Mouse (Mus musculus) common myeloid progenitor, adult 5-6 weeks (primary cell): Measurements from ENCODE around the gene Rasd1. TPM values are rescaled to one million over a fixed set of nuclear protein-coding genes. Genes with fewer than 3 reads are reported as not detected.

Experiments used
- ATAC-seq: replicated peaks from 2 replicates; pipeline ENCODE4 v1.8.0; 2016; ENCODE audit warnings: low read depth, mild to moderate bottlenecking, moderate TSS enrichment, inconsistent platforms; ENCODE audit not compliant: poor library complexity, severe bottlenecking
- total RNA-seq: library from RNA; stranded (forward); fragments of 200-1000, 187-1606 nt; gene quantifications from 2 replicates; pipeline ENCODE4 v1.2.3, GENCODE M21; 2017

The Rasd1 gene
- total RNA-seq: 0.91 and 1.2 TPM in 2 replicates

GRCm38 (mm10) chr11:59964818-59965217 is at the start of gene Rasd1:
Gene Rasd1 (minus strand): TSS chr11:59964944.
- ATAC-seq: peak; percentile 82

- no peak for ATAC-seq
These were observed 46.8 kb upstream of the Rasd1 start for GRCm38 (mm10) chr11:60011516-60011915.

- no peak for ATAC-seq
These were observed 44.7 kb upstream of the Rasd1 start for GRCm38 (mm10) chr11:60009451-60009850.

GRCm38 (mm10) chr11:60005866-60006265 is 41.1 kb upstream of the Rasd1 start:
- ATAC-seq: no peak

GRCm38 (mm10) chr11:60004716-60005115 is 40.0 kb upstream of the Rasd1 start:
- no peak for ATAC-seq

DNA sequence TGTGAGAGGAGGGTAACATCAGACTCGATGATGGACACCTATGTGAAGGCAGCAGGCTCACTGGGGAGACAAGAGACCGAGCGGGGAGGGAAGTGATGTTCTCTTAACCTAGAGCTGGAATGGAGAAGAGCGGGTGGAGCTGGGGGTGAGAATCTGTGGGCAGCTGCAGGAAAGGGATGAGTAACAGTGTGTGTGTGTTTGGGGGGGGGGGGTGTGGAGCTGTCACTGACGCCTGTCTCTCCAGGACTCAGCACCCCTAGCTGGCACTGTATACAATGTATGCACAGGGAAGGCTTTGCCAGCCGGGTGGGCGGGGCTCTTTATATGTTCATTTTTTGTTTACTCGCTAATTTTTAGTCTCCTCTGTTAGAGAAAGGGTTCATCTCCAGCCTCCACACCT is 39.1 kb upstream of the Rasd1 start:
- no peak for ATAC-seq

DNA sequence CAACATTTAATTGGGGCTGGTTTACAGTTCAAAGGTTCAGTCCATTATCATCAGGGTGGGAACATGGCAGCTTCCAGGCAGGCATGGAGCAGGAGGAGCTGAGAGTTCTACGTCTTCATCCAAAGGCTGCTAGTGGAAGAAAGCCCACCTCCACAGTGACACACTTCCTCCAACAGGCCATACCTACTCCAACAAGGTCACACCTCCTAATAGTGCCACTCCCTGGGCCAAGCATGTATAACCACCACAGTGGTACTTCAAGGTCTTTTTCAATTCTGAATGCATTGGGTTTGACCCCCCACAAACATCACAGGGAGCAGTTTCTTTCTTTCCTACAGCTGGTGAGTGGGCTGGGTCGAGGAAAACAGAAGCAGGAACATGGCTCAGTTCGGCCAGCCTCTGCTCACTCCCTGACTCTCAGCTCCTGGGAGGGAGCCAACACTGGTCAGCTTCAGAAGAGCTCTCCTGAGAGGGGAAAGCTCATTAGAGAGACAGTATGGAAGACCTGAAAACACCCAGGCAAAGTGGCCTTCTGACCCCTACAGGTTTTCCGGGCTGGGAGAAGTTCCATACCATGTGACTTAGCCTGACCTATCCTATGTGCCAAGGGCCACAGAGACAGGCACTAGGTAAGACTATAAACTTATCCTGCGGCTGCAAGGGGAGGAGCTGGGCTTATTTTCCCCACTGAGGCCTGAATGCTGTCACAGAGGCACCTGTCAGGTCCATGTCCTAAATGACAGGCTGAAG is 36.7 kb upstream of the Rasd1 start:
- no peak for ATAC-seq

DNA sequence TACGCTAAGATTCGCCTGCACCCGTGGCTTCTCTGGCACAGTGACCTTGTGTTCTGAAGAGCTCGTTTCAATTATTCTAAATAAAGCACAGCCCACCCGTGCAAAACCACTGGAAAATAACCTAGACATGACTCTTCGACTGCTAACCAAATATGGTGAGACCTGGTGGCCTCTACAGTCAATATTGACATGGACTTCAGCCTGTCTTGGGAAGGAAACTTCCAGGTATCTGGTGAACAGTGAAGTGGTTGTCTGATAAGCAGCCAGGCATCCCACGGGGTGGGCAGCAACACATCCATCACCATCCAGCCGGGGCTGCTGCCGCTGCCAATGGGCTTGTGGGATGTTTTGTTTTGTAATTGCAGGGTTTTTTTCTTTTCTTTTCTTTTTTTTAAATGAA is 29.6 kb upstream of the Rasd1 start:
- no peak for ATAC-seq

DNA sequence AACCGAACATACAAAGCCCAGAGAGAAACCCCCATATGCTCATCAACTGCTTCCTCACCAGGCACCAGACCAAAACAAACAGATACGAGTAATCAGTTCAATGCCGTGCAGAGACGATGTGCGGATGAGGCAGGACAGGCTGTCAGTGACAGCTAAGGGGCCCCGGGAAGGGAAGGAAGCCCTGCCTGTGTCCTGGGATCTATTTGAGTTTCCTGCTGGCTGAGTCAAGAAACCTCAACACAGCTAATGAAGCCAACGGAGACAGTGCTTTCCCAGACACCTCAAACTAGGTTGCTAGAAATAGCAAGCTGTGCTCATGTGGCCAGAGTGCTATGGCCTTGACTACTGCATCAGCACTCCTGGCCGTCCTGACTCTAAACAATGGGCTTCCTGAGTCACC is 26.6 kb upstream of the Rasd1 start:
- ATAC-seq: no peak

DNA sequence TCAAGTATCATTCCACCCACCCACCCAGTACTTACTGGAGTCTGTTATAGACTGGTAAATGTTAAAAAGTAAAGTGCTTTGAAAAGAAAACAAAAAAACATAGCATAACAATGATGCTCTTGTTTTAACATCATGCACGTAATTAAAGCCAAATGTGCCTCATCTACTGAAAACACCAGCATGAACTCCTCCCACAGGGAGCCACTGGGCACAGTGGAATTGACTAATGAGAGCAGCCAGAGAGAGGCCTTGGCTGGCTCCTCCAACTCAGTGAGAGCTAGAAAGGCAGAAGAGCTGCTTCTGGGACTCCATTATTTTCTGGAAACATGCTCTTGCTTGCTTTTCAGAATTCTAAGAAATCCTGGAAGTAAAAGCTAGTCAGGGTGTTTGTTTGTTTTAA is 24.7 kb upstream of the Rasd1 start:
- ATAC-seq: no peak

GRCm38 (mm10) chr11:59977831-59978230 is 13.1 kb upstream of the Rasd1 start:
- ATAC-seq: no peak

- no peak for ATAC-seq
These were observed 10.5 kb upstream of the Rasd1 start for GRCm38 (mm10) chr11:59975241-59975640.

DNA sequence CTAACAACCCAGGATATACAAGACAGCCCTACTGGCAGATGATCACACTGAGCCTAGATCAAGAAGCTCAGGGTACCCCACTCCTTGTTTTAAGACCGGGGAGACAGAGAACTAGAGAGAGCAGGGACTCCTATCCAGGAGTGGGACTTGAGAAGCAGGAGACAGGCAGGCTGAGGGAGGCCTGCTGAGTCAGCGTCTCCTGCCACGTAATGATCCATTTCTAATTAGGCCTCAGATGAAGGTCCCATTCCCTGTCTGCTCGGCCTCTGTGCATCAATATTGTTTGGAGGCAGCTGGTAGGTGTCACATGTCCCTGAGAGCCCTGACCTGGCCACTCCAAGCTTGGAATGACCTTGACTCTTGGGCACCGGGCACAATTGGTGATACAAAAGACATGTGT is 8.6 kb upstream of the Rasd1 start:
- ATAC-seq: no peak

DNA sequence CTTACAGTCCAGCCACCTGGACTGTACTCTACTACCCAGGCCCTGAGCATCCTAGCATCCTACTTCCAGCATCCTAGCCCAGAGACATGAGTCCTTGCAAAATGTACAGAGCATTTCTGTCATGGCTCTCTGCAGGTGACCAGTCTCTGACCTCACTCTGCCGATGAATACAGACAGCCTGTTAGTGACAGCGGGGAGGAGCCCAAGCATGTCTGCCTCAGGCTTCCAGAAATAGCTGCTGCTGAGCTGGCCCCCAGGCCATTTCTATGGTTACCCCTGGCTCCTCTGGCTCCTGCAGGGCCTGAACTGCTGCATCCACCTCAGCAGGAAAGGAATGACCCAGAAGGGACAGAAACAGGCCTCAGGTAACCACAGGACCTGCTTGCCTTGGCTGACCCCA is 6.9 kb upstream of the Rasd1 start:
- no peak for ATAC-seq

DNA sequence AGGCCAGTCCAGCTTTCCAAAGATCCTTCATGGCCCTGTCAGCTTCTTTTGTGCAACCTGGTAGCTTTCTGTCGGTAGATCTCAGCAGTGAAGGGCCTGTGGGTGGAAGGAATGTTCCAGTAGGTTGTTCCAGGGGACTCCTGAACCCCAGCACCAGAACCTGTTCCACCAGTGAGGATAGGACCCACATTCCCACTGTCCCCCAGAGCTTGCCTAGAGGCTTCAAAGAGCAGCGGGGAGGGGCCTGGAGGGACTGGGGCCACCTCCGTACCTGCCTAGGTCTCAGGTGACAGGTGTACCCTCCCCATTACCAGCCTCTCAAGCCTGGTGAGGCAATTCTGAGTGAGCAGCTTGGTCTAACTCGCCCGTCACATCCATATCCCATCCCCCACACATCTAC is 6.0 kb upstream of the Rasd1 start:
- no peak for ATAC-seq

DNA sequence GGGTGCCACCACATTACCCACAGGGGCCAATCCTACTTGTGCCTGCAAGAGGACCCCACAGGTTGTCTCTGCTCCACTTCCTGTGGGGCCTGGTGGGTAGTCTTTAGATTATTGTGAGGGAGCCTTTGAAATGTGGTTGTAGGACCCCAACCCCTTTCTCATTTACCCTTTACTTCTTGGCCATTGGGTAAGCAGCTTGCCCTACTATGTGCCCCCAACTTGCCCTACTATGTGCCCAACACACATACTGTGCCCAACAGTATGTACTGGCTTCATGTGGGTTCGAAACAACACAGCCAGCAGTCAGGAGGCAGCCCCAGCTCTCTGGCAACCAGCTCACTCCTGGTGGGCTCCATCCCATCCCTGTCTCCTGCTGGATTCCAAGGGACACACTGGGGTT is 3.0 kb upstream of the Rasd1 start:
- ATAC-seq: no peak

- no peak for ATAC-seq
These were observed 1.3 kb upstream of the Rasd1 start for GRCm38 (mm10) chr11:59966102-59966483.

GRCm38 (mm10) chr11:59965227-59966101 is 720 bp upstream of the Rasd1 start:
- peak; percentile 78 for ATAC-seq

DNA sequence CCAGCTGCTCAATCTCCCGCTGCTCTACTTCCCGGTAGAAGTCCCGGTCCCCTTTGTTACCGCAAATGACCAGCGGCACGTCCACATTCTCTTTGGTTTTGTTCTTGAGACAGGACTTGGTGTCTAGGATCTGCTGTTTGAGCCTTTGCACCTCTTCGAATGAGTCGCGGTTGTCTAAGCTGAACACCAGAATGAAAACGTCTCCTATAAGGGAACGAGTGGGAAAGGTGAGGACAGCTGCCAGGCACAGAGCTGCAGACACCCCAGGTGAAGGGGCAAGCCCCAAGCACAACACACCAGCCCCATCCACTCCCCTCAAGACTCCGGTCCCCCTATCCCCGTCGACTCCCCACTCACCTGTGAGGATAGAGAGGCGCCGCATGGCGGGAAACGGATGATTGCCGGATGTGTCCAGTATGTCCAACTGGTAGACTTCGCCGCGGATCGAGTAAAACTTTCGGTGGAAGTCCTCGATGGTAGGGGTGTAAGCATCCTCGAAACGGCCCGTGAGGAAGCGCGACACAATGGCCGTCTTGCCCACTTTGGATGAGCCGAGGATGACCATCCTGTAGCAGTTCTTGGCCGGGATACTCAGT is 483 bp downstream of the Rasd1 start:
- ATAC-seq: 0 out of 2 replicates have a peak, but pooled peaks have one; percentile 10

- ATAC-seq: 0 out of 2 replicates have a peak, but pooled peaks have one; percentile 1
These were observed 1.2 kb downstream of the Rasd1 start for GRCm38 (mm10) chr11:59963364-59964162.
